Mouse (Mus musculus): ENCODE data around the gene Rps6kc1. TPM values are rescaled to one million over a fixed set of nuclear protein-coding genes. Genes with fewer than 3 reads are reported as not detected.
A peak's percentile ranks its signal among the peaks of the same experiment; 100 is the strongest.

The Rps6kc1 gene
- polyA plus RNA-seq, 1 experiment from 2014 or later = 16.3 TPM

DNA sequence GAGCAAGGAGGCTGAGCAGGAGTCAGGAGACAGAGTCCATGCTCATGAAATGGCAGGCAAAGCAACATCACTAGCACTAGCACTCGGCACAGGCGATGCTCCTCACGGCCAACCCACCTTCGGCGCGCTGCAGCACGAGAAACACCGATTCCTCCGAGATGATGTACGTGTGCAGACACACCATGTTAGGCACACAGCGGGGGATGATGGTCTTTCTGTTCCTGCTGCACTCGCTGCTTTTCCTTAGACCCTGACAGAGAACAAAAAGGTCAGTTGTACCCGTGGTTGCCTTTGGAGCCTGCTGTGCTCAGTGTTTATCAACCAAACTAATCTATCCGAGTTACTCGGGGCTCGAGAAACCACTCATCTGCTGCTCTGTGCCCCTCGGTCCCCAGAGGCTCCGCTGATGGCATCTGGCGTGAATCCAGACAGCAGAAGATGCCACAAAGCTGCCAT lies 102.8 kb downstream of the Rps6kc1 start:
- Histone ChIP-seq H3K4me1 (peaks cover 3% of the 10 kb centered on the region; the same call in 1 of the 2 replicates), H3K9me3 (replicated peaks) (no peaks in the 10 kb centered on the region), H3K36me3 (peaks cover 12% of the 10 kb centered on the region; the same call in 1 of the 2 replicates), H3K4me3 (no peak overlapping the region), H3K27ac (no peak overlapping the region), H3K27me3 (ENCODE audit: low read depth, poor library complexity, severe bottlenecking) (no peaks in the 10 kb centered on the region)
- DNase-seq (ENCODE audit: low spot score) = no peak
- WGBS = 80% methylated on average over 19 of the region's 19 CpGs

DNA sequence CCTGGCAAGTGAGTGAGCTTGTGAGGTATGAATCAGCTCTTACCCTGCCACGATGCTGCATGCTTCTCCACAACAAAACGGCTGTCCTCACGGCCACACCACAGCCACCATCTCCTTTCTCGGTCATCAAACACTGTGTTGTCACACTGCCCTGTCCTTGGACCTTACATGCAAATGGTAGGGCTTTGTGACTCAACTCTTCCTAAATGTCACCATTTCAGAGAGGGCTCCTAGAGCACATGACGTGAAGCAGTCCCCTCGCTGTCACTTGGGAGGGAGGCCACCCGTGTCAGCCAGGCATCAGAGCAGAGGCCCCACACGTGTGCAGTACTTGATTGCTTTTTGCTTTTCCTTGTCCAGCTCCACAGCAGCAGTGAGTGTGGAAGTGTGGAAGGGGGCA lies 104.8 kb downstream of the Rps6kc1 start:
- DNase-seq (ENCODE audit: low spot score) = no peak
- peaks cover 12% of the 10 kb centered on the region; the same call in 1 of the 2 replicates for H3K36me3 ChIP-seq
- 90% methylated on average over 8 of the region's 8 CpGs for WGBS
- no peak overlapping the region for H3K4me3 ChIP-seq
- H3K27ac ChIP-seq = no peak overlapping the region
- no peaks in the 10 kb centered on the region for H3K4me1 ChIP-seq
- H3K9me3 ChIP-seq (replicated peaks) = no peaks in the 10 kb centered on the region
- H3K27me3 ChIP-seq (ENCODE audit: low read depth, poor library complexity, severe bottlenecking) = no peaks in the 10 kb centered on the region

DNA sequence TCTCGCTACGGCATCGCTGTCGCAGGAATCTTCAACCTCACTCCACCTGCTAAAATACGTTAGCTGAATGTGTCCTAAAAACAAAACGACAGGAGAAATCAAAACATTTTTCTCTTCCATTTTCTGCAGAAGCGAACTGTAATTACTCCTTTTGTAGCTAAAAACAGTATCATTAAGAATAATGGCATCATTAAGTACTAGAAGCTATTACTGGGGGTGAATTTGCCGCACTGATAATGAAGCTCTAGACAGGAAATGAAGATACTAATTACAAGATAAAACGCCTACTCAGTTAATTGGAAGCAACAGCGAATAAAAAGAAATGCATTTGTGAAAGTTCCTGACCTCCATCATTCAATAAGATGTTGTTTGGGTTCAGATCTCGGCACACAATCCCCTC lies 112.9 kb downstream of the Rps6kc1 start:
- Histone ChIP-seq H3K27me3 (ENCODE audit: low read depth, poor library complexity, severe bottlenecking) (no peaks in the 10 kb centered on the region), H3K9me3 (replicated peaks) (no peaks in the 10 kb centered on the region), H3K4me1 (no peaks in the 10 kb centered on the region), H3K36me3 (peaks cover 19% of the 10 kb centered on the region), H3K27ac (no peak overlapping the region), H3K4me3 (no peak overlapping the region)
- 90% methylated on average over 11 of the region's 11 CpGs for WGBS
- no peak for DNase-seq (ENCODE audit: low spot score)

DNA sequence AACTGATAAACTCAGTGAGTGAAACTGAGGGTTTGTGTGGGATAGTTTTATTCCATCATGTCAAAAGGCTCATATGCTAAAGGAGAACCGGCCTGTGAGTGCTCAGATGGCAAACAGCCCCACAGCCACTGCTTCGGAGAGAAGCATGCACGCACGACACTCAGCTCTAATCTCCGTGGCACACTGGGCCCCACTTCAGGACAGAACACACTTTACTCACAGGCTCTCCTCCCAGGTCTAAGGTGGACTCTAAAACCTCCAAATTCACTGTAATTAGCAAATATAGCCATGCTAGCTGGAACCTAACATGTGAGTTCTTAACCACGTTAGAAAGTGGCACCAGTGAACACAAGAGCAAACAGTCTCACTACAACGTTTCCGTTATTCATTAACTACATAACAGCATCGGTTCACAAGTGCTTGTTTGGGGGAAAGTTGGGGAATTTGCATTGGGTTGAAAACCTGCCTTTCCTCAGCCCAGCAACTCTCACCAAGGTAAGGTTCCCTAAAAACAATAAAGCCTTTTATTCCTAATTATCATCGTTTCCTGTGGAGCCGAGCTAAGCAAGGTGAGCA lies 114.0 kb downstream of the Rps6kc1 start:
- Histone ChIP-seq H3K9me3 (replicated peaks) (no peaks in the 10 kb centered on the region), H3K27ac (no peak overlapping the region), H3K27me3 (ENCODE audit: low read depth, poor library complexity, severe bottlenecking) (no peaks in the 10 kb centered on the region), H3K36me3 (peaks cover 19% of the 10 kb centered on the region), H3K4me1 (no peaks in the 10 kb centered on the region), H3K4me3 (no peak overlapping the region)
- DNase-seq (ENCODE audit: low spot score) = no peak
- 84% methylated on average over 11 of the region's 11 CpGs for WGBS

DNA sequence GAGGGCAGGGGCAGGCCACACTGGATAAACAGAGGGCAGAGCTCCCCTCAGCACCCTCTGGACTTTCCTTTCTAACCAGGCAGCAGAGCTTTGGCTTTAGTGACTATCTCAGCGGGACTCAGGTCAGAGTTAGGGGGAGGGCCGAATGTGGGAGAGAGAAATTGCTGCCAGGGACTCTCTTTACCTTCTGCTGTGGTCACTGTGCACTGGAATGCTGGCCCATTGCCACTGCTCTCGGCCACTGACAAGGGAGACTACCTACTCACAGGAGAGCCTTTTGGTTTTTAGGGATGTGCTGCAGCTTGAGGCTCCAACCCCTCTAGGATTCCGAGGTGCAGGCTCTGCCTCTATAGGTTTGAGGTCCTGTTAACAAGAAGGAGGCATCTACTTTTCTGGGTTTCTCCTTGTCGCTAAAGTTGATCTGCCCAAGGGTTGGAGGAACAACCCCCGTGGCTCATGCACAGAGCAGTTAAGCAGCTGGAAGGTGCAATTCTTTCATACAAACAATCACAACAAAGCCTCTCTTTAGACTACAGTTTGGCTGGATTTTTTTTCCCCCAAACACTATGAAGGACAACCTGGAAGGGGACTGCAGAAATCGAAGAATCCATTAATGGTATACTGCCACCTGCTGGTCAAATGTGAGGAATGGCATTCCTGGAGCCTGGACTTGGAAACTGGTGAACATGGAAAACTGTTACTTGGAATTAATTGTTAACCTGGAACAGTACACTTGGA lies 114.7 kb downstream of the Rps6kc1 start:
- DNase-seq (ENCODE audit: low spot score) = peak; percentile 59
- H3K27ac ChIP-seq = 0 out of 2 replicates have a peak overlapping the region, but pooled peaks have one; percentile 19
- no peaks in the 10 kb centered on the region for H3K4me1 ChIP-seq
- H3K9me3 ChIP-seq (replicated peaks) = no peaks in the 10 kb centered on the region
- 62% methylated on average over 7 of the region's 7 CpGs for WGBS
- H3K36me3 ChIP-seq = peaks cover 19% of the 10 kb centered on the region
- H3K27me3 ChIP-seq (ENCODE audit: low read depth, poor library complexity, severe bottlenecking) = no peaks in the 10 kb centered on the region
- no peak overlapping the region for H3K4me3 ChIP-seq

DNA sequence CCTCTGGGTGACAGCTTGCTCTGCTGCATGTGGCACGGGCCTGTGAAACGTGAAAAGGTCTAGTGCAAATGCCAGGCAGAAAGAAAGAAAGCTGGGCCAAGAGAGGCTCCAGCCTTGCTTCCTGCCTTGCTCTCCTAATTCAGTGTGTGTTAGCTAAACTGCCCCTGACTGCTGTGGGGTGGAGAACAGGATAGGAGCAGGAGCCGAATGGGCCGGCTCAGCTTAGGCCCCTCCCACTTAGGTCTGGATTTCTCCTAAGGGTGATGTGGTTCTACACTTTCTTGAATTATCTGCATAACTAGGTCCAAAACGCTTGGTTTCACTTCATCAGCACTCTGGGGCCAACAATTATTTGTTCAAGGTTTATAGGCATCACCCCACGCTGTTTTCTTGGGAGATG lies 119.9 kb downstream of the Rps6kc1 start:
- Histone ChIP-seq H3K27me3 (ENCODE audit: low read depth, poor library complexity, severe bottlenecking) (no peaks in the 10 kb centered on the region), H3K4me3 (no peak overlapping the region), H3K36me3 (no peaks in the 10 kb centered on the region), H3K4me1 (0 out of 2 replicates have a peak, but pooled peaks cover 2% of the 10 kb centered on the region), H3K9me3 (replicated peaks) (no peaks in the 10 kb centered on the region), H3K27ac (no peak overlapping the region)
- DNase-seq (ENCODE audit: low spot score) = no peak
- WGBS = 84% methylated on average over 6 of the region's 6 CpGs

DNA sequence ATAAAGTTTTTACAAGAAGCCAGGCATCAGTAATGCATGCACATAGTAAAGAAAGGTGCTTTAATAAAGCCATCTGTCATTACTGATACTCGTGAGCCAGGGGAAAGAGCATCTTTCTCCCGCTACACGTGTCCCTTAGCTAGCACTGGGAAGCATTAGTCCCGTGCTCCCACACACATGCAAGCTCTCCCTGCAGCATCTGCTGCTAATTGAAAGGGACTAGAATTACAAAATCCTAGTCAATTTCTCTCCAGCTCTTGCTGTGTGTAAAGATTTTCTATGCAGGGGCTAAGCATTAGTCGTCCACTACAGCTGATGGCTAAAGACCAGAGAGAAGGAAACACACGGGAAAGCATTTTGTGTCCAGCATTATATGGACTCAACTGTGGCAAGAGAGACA lies 120.8 kb downstream of the Rps6kc1 start:
- Histone ChIP-seq H3K4me3 (no peak overlapping the region), H3K9me3 (replicated peaks) (no peaks in the 10 kb centered on the region)
- no peak for DNase-seq (ENCODE audit: low spot score)

DNA sequence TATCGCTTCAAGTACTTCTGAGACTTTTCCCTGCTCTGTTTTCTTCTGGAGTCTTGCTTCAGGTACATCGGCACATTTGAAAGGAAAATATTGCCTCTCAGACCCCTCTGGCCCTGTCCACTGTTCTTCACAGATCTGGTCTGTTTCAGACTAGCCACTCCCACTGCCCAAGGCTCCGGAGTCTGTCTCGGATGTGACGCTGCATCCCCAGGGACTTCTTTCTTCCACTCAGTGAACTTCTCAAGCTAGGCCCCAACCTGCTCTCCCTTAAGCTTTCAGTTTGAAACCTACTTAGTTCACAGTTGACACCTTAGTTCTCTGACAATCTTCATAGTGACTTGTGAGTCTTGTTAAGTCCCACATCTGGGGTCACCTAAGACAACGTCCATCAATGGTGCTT lies 133.9 kb downstream of the Rps6kc1 start:
- H3K27ac ChIP-seq = no peak overlapping the region
- whole genome bisulfite sequencing = 82% methylated on average over 6 of the region's 6 CpGs

More for the DNA sequence above, 120.8 kb downstream of the Rps6kc1 start:
- H3K27me3 ChIP-seq (ENCODE audit: low read depth, poor library complexity, severe bottlenecking) = no peaks in the 10 kb centered on the region
- no peaks in the 10 kb centered on the region for H3K36me3 ChIP-seq
- no peak overlapping the region for H3K27ac ChIP-seq
- 86% methylated on average over 6 of the region's 6 CpGs for WGBS
- 0 out of 2 replicates have a peak, but pooled peaks cover 2% of the 10 kb centered on the region for H3K4me1 ChIP-seq

DNA sequence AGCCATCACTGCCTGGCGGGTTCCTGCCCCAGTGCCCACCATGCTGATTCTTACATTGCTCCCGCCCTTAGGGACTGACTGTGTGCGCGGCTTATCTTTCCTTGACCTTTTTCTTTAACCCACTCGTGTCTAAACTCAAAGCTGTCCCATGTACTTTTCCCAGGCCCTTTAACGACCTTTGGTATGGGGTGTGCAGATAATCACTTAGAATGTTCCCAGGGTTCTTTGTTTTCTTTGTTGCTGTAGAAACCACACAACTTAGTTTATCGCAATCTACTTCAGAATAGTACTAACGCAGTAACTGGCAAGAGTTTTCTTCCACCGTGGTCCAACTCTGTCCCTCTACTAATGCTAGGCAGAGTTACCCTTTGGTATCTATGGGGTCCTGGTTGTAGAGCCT lies 135.3 kb downstream of the Rps6kc1 start:
- no peak for DNase-seq (ENCODE audit: low spot score)
- no peaks in the 10 kb centered on the region for H3K9me3 ChIP-seq (replicated peaks)
- no peak overlapping the region for H3K4me3 ChIP-seq
- H3K36me3 ChIP-seq = 0 out of 2 replicates have a peak, but pooled peaks cover 3% of the 10 kb centered on the region
- 0 out of 2 replicates have a peak, but pooled peaks cover 9% of the 10 kb centered on the region for H3K4me1 ChIP-seq
- H3K27ac ChIP-seq = no peak overlapping the region
- no peaks in the 10 kb centered on the region for H3K27me3 ChIP-seq (ENCODE audit: low read depth, poor library complexity, severe bottlenecking)
- 93% methylated on average over 9 of the region's 9 CpGs for WGBS

More for the DNA sequence above, 133.9 kb downstream of the Rps6kc1 start:
- Histone ChIP-seq H3K9me3 (replicated peaks) (no peaks in the 10 kb centered on the region), H3K27me3 (ENCODE audit: low read depth, poor library complexity, severe bottlenecking) (no peaks in the 10 kb centered on the region), H3K4me1 (0 out of 2 replicates have a peak, but pooled peaks cover 9% of the 10 kb centered on the region), H3K4me3 (no peak overlapping the region), H3K36me3 (0 out of 2 replicates have a peak, but pooled peaks cover 6% of the 10 kb centered on the region)
- DNase-seq (ENCODE audit: low spot score) = no peak

DNA sequence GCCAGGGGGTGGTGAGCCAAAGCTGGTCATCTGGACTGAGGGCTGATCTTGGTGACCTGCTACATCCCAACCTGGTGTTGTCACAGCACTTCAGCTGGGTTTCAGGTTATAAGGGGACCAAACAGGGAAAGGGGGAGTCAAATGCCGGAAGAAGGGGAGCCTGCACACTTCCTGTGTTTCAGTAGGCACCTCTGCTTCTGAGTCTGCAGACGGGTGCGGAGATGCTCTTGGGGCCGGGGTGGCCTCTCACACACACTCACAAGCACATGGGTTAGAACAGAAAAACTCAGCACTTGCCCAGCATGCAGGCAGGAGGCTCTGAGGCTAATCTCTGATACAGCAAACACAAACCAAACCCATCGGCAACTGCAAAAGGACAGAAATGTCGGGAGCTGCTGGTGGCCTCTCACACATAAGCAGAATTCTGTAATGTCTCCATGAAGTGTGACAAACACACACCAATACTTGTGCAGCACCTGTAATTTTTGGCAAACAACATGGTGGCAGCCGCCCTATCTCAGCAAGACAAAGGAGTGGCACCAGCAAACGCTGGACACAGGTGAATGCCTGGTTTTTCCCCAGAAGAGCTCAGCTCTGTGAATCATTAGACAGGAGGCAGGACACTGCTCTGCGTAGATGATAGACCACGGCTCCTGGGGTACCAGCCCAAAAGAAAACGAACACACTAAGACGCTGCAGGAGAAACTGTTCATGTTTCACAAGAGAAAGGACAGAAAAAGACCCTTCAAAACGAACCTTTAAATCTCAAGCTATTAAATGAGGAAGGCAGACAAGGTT lies 139.3 kb downstream of the Rps6kc1 start:
- DNase-seq (ENCODE audit: low spot score) = no peak
- Histone ChIP-seq H3K9me3 (replicated peaks) (no peaks in the 10 kb centered on the region), H3K4me3 (no peak overlapping the region), H3K27ac (no peak overlapping the region), H3K27me3 (ENCODE audit: low read depth, poor library complexity, severe bottlenecking) (no peaks in the 10 kb centered on the region), H3K36me3 (no peaks in the 10 kb centered on the region), H3K4me1 (0 out of 2 replicates have a peak, but pooled peaks cover 6% of the 10 kb centered on the region)
- WGBS = 85% methylated on average over 13 of the region's 13 CpGs

DNA sequence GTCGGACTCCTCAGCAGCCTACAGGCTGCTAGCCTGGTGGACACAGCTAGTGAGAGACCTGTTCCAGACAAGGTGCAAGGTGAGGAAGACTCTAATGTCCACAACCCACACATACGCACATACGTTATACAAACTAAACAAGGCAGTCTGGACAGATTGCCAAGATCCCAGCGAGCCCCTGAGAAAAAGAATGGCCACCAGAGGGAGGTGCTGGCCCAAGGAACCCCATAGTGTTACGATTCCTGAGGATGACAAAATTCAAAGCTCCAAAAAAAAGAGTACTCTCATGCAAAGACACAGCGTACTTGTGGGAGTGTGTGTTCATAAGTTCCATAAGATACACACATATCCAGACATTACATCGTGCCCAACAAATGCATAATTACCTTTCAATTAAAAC lies 141.8 kb downstream of the Rps6kc1 start:
- no peak for DNase-seq (ENCODE audit: low spot score)

DNA sequence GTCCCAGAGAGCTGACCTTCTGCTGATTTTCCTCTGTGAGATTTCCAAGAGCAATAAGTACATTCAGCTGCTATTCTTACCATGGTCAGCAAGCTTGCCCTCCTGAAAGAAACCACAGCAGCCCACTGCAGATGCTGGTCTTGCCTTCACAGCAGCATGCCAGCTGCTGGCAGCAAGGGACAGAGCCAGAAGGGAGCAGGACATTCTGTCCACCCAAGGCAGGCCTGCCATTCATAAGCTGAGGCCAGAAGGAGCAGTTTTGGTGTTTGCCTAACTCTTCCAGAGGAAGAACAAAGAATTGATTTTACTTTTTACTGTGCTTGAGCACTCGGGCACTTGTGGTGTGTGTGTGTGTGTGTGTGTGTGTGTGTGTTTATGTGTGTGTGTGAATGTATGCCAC lies 143.3 kb downstream of the Rps6kc1 start:
- no peaks in the 10 kb centered on the region for H3K27me3 ChIP-seq (ENCODE audit: low read depth, poor library complexity, severe bottlenecking)
- 0 out of 2 replicates have a peak, but pooled peaks cover 3% of the 10 kb centered on the region for H3K4me1 ChIP-seq
- peak overlapping the region; percentile 26; the same call in 1 of the 2 replicates for H3K27ac ChIP-seq
- DNase-seq (ENCODE audit: low spot score) = no peak
- 77% methylated on average over 1 of the region's 1 CpGs for WGBS
- no peaks in the 10 kb centered on the region for H3K36me3 ChIP-seq
- no peak overlapping the region for H3K4me3 ChIP-seq
- no peaks in the 10 kb centered on the region for H3K9me3 ChIP-seq (replicated peaks)

More for the DNA sequence above, 141.8 kb downstream of the Rps6kc1 start:
- Histone ChIP-seq H3K27ac (no peak overlapping the region), H3K4me1 (0 out of 2 replicates have a peak, but pooled peaks cover 4% of the 10 kb centered on the region), H3K9me3 (replicated peaks) (no peaks in the 10 kb centered on the region), H3K27me3 (ENCODE audit: low read depth, poor library complexity, severe bottlenecking) (no peaks in the 10 kb centered on the region), H3K36me3 (no peaks in the 10 kb centered on the region), H3K4me3 (no peak overlapping the region)
- 90% methylated on average over 7 of the region's 7 CpGs for WGBS

Measured in limb, embryonic 10.5 days (tissue).